Mouse (Mus musculus): Measurements from ENCODE around the gene Dennd4c. TPM values are rescaled to one million over a fixed set of nuclear protein-coding genes. Genes with fewer than 3 reads are reported as not detected.

The Dennd4c gene
- polyA plus RNA-seq (2014; fragmentation: Nextera tagmentation; extraction: Ambion mirVana) = 5.8 and 7.0 TPM in 2 replicates

DNA sequence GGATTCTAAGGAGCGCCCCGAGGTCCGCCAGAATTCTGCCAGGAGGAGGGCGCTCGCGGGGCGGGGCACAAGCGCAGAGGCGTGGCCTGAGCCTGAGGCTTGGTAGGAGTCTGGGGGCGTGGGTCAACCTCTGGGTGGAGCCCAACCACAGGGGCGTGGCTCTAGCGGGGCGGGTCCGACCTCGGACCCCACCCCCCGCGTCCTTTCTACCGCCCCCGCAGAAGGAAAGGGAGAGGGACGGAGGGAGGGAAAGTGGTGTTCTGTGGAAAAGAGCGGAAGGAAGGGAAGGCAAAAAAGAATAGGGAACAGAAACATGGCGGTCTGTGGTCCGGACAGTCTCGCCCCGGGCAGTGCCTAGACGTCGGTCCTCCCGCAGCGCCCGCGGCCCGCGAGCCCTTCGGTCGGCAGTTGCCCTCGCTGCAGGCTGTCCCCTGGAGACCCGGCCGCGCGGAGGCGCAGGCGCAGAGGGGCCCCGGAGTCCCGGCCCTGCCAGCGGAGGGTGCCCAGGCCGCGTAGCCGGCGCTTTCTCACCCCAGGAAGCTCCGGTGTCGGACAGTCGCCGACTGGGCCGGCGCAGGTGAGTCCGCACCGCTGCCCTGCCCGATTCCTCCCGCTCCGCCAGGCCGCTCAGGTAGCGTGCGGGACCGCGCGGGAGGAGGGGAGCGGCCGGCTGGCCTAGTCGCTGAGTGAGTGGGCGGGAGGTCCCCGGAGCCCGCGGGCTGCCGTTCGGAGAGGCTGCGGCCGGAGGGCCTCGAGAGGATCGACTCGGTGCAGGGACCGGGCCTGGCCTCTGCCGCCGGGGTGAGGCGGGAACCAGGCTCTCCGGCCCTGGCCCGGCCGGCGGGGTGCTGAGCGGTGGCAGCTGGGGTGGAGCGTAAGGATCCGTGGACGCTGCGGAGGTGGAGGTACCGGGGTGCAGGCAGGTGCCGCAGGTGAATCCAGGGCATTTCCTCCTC, at the start of gene Dennd4c:
Dennd4c (plus strand) TSS at position 220 of the 956 bp plus-strand sequence.
- Histone ChIP-seq H3K36me3 (ENCODE audit: control insufficient read depth, insufficient read depth, low read length) (no peaks in the 10 kb centered on the region), H3K9me3 (ENCODE audit: control insufficient read depth, low read length) (no peaks in the 10 kb centered on the region), H3K27me3 (replicated peaks; ENCODE audit: control insufficient read depth, insufficient read depth, low read length) (no peaks in the 10 kb centered on the region), H3K4me3 (ENCODE audit: low read depth, low read length) (peak within 1 kb of the TSS; percentile 99), H3K9ac (ENCODE audit: low read depth, low read length) (peak within 1 kb of the TSS; percentile 93), H3K27ac (ENCODE audit: low read depth, low read length) (peak within 1 kb of the TSS; percentile 87), H3K4me1 (replicated peaks; ENCODE audit: control insufficient read depth, insufficient read depth, low read length) (peaks cover 14% of the 10 kb centered on the region), H3K4me2 (peak within 1 kb of the TSS; percentile 96)
- ATAC-seq (replicated peaks; ENCODE audit: low FRiP score) (peak; percentile 97), DNase-seq (ENCODE audit: low spot score) (peak; percentile 93)
- under 1% methylated on average over 92 of the region's 95 CpGs for WGBS

- no peaks in the 10 kb centered on the region for H3K27me3 ChIP-seq (replicated peaks; ENCODE audit: control insufficient read depth, insufficient read depth, low read length)
- H3K4me1 ChIP-seq (replicated peaks; ENCODE audit: control insufficient read depth, insufficient read depth, low read length) = no peaks in the 10 kb centered on the region
- DNase-seq (ENCODE audit: low spot score) (no peak), ATAC-seq (replicated peaks; ENCODE audit: low FRiP score) (no peak)
- no peak overlapping the region for H3K4me3 ChIP-seq (ENCODE audit: low read depth, low read length)
- WGBS = 68% methylated on average over 5 of the region's 5 CpGs
- H3K36me3 ChIP-seq (ENCODE audit: control insufficient read depth, insufficient read depth, low read length) = no peaks in the 10 kb centered on the region
- no peak overlapping the region for H3K27ac ChIP-seq (ENCODE audit: low read depth, low read length)
- no peaks in the 10 kb centered on the region for H3K9me3 ChIP-seq (ENCODE audit: control insufficient read depth, low read length)
- no peak overlapping the region for H3K4me2 ChIP-seq
- no peak overlapping the region for H3K9ac ChIP-seq (ENCODE audit: low read depth, low read length)
Measured at GRCm38 (mm10) chr4:86699161-86699865, 49.0 kb upstream of the Dennd4c start.

DNA sequence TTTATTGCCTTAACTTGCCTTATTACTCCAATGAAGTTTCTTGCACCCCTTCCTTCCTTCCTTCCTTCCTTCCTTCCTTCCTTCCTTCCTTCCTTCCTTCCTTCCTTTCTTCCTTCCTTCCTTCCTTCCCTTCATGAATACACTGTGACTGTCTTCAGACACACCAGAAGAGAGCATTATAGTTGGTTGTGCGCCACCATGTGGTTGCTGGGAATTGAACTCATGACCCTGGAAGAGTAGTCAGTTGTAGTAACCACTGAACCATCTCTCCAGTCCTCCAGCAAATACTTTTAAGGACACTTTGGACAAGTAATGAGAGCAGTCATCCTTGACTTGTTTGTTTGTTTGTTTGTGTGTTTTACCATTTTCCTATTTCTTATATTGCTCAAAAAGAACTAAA, 39.6 kb upstream of the Dennd4c start:
- Histone ChIP-seq H3K4me1 (replicated peaks; ENCODE audit: control insufficient read depth, insufficient read depth, low read length) (no peaks in the 10 kb centered on the region), H3K9me3 (ENCODE audit: control insufficient read depth, low read length) (no peaks in the 10 kb centered on the region), H3K27me3 (replicated peaks; ENCODE audit: control insufficient read depth, insufficient read depth, low read length) (no peaks in the 10 kb centered on the region), H3K4me3 (ENCODE audit: low read depth, low read length) (no peak overlapping the region), H3K9ac (ENCODE audit: low read depth, low read length) (no peak overlapping the region), H3K27ac (ENCODE audit: low read depth, low read length) (no peak overlapping the region), H3K4me2 (no peak overlapping the region), H3K36me3 (ENCODE audit: control insufficient read depth, insufficient read depth, low read length) (no peaks in the 10 kb centered on the region)
- DNase-seq (ENCODE audit: low spot score) (no peak), ATAC-seq (replicated peaks; ENCODE audit: low FRiP score) (no peak)
- WGBS = 44% methylated on average over 1 of the region's 1 CpGs

- Histone ChIP-seq H3K4me2 (no peak overlapping the region), H3K27ac (ENCODE audit: low read depth, low read length) (no peak overlapping the region), H3K9me3 (ENCODE audit: control insufficient read depth, low read length) (no peaks in the 10 kb centered on the region), H3K4me1 (replicated peaks; ENCODE audit: control insufficient read depth, insufficient read depth, low read length) (no peaks in the 10 kb centered on the region), H3K27me3 (replicated peaks; ENCODE audit: control insufficient read depth, insufficient read depth, low read length) (no peaks in the 10 kb centered on the region), H3K4me3 (ENCODE audit: low read depth, low read length) (no peak overlapping the region), H3K9ac (ENCODE audit: low read depth, low read length) (no peak overlapping the region), H3K36me3 (ENCODE audit: control insufficient read depth, insufficient read depth, low read length) (no peaks in the 10 kb centered on the region)
- WGBS = 82% methylated on average over 6 of the region's 6 CpGs
- DNase-seq (ENCODE audit: low spot score) (no peak), ATAC-seq (replicated peaks; ENCODE audit: low FRiP score) (no peak)
Measured at GRCm38 (mm10) chr4:86710034-86710650, 38.2 kb upstream of the Dennd4c start.

DNA sequence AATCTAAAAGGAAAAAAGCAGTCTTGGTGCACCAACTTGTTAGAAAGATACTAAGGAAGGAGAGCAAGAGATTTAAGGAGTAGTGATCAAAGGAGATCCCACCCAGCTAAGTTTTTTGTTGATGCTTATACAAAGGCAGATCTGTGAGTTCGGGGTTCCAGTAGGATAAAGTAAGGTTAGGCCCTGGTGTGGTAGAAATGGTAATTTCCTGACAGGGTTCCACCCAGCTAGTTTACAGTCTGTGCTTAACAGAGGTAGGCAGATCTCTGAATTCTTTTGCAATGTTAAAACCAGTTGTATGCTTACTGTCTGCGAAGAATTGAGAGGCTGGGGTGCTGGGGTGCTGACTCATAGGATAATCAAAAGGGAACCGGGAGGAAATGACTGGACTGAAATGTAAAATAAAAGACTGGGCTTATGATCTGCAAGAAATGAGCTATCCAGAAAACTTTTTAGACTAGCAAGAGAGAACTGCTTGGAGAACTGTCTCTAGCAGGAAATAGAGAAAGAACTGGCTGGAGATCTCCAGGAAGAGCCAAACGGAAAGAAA, 37.6 kb upstream of the Dennd4c start:
- H3K27me3 ChIP-seq (replicated peaks; ENCODE audit: control insufficient read depth, insufficient read depth, low read length) = no peaks in the 10 kb centered on the region
- H3K9me3 ChIP-seq (ENCODE audit: control insufficient read depth, low read length) = no peaks in the 10 kb centered on the region
- H3K4me1 ChIP-seq (replicated peaks; ENCODE audit: control insufficient read depth, insufficient read depth, low read length) = no peaks in the 10 kb centered on the region
- no peak overlapping the region for H3K4me2 ChIP-seq
- no peak overlapping the region for H3K4me3 ChIP-seq (ENCODE audit: low read depth, low read length)
- H3K36me3 ChIP-seq (ENCODE audit: control insufficient read depth, insufficient read depth, low read length) = no peaks in the 10 kb centered on the region
- DNase-seq (ENCODE audit: low spot score) = no peak
- 72% methylated on average over 4 of the region's 4 CpGs for WGBS
- no peak overlapping the region for H3K27ac ChIP-seq (ENCODE audit: low read depth, low read length)
- no peak overlapping the region for H3K9ac ChIP-seq (ENCODE audit: low read depth, low read length)
- ATAC-seq (replicated peaks; ENCODE audit: low FRiP score) = no peak

- H3K27me3 ChIP-seq (replicated peaks; ENCODE audit: control insufficient read depth, insufficient read depth, low read length) = no peaks in the 10 kb centered on the region
- H3K27ac ChIP-seq (ENCODE audit: low read depth, low read length) = no peak overlapping the region
- WGBS = 87% methylated on average over 12 of the region's 12 CpGs
- ATAC-seq (replicated peaks; ENCODE audit: low FRiP score) = no peak
- H3K4me3 ChIP-seq (ENCODE audit: low read depth, low read length) = no peak overlapping the region
- H3K36me3 ChIP-seq (ENCODE audit: control insufficient read depth, insufficient read depth, low read length) = no peaks in the 10 kb centered on the region
- H3K9me3 ChIP-seq (ENCODE audit: control insufficient read depth, low read length) = no peaks in the 10 kb centered on the region
- no peak overlapping the region for H3K9ac ChIP-seq (ENCODE audit: low read depth, low read length)
- H3K4me1 ChIP-seq (replicated peaks; ENCODE audit: control insufficient read depth, insufficient read depth, low read length) = no peaks in the 10 kb centered on the region
- no peak overlapping the region for H3K4me2 ChIP-seq
- DNase-seq (ENCODE audit: low spot score) = no peak
Measured at GRCm38 (mm10) chr4:86712751-86713195, 35.6 kb upstream of the Dennd4c start.

- H3K9ac ChIP-seq (ENCODE audit: low read depth, low read length) = no peak overlapping the region
- no peaks in the 10 kb centered on the region for H3K4me1 ChIP-seq (replicated peaks; ENCODE audit: control insufficient read depth, insufficient read depth, low read length)
- no peaks in the 10 kb centered on the region for H3K36me3 ChIP-seq (ENCODE audit: control insufficient read depth, insufficient read depth, low read length)
- 76% methylated on average over 2 of the region's 2 CpGs for WGBS
- no peaks in the 10 kb centered on the region for H3K27me3 ChIP-seq (replicated peaks; ENCODE audit: control insufficient read depth, insufficient read depth, low read length)
- H3K27ac ChIP-seq (ENCODE audit: low read depth, low read length) = no peak overlapping the region
- ATAC-seq (replicated peaks; ENCODE audit: low FRiP score) (no peak), DNase-seq (ENCODE audit: low spot score) (no peak)
- H3K4me2 ChIP-seq = no peak overlapping the region
- no peak overlapping the region for H3K4me3 ChIP-seq (ENCODE audit: low read depth, low read length)
- no peaks in the 10 kb centered on the region for H3K9me3 ChIP-seq (ENCODE audit: control insufficient read depth, low read length)
Measured at GRCm38 (mm10) chr4:86713518-86713917, 34.8 kb upstream of the Dennd4c start.

DNA sequence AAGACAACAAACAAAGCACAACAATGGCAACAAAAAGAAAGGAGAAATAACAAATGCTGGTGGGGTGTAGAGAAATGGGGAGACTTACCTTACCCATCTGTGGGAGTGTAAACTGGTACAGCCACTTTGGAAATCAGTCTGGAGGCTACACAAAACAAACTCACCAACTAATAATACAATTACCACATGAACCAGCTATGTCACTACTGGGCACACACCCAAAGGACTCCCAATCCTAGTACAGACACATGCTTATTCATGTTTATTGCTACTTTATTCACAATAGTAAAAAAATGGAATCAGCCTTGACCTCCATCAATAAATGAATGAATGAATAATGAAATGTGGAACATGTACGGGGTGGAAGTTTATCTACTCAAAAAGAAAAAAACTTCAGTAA, 33.0 kb upstream of the Dennd4c start:
- H3K4me1 ChIP-seq (replicated peaks; ENCODE audit: control insufficient read depth, insufficient read depth, low read length) = no peaks in the 10 kb centered on the region
- no peak for DNase-seq (ENCODE audit: low spot score)
- H3K36me3 ChIP-seq (ENCODE audit: control insufficient read depth, insufficient read depth, low read length) = no peaks in the 10 kb centered on the region
- H3K27ac ChIP-seq (ENCODE audit: low read depth, low read length) = no peak overlapping the region
- H3K9ac ChIP-seq (ENCODE audit: low read depth, low read length) = no peak overlapping the region
- H3K4me2 ChIP-seq = no peak overlapping the region
- no peaks in the 10 kb centered on the region for H3K9me3 ChIP-seq (ENCODE audit: control insufficient read depth, low read length)
- H3K4me3 ChIP-seq (ENCODE audit: low read depth, low read length) = no peak overlapping the region
- H3K27me3 ChIP-seq (replicated peaks; ENCODE audit: control insufficient read depth, insufficient read depth, low read length) = no peaks in the 10 kb centered on the region
- WGBS = 88% methylated on average over 1 of the region's 1 CpGs
- ATAC-seq (replicated peaks; ENCODE audit: low FRiP score) = no peak

All from liver, embryonic 11.5 days (tissue).